Mouse (Mus musculus): Measurements from ENCODE around the gene Scarf1. TPM values are rescaled to one million over a fixed set of nuclear protein-coding genes. Genes with fewer than 3 reads are reported as not detected.

Scarf1 gene
- total and polyA plus RNA-seq, 2 experiments from 2014 or later: 3.1 to 4.5 TPM

- DNase-seq (no peak), ATAC-seq (no peak)
- 75% methylated on average over 13 of the region's 14 CpGs for WGBS
- peaks cover 30% of the 10 kb centered on the region for H3K36me3 ChIP-seq (ENCODE audit: insufficient read depth)
- H3K27ac ChIP-seq (ENCODE audit: low read depth, low read length): no peak overlapping the region
- no peaks in the 10 kb centered on the region for H3K9me3 ChIP-seq (ENCODE audit: low read length)
- no peak overlapping the region for H3K4me2 ChIP-seq (ENCODE audit: low read depth)
- H3K4me1 ChIP-seq (ENCODE audit: insufficient read depth): peaks cover 3% of the 10 kb centered on the region; the same call in 1 of the 2 replicates
- no peak overlapping the region for H3K9ac ChIP-seq
- no peak for TF ChIP-seq CTCF (IDR thresholded peaks at IDR 0.05; ENCODE audit: low read depth)
- H3K4me3 ChIP-seq (ENCODE audit: low read depth, low read length): no peak overlapping the region
- H3K27me3 ChIP-seq (ENCODE audit: insufficient read depth, low read length): no peaks in the 10 kb centered on the region
These were observed 58.0 kb downstream of the Scarf1 start for GRCm38 (mm10) chr11:75571126-75571990.

- peaks cover 3% of the 10 kb centered on the region; the same call in 1 of the 2 replicates for H3K4me1 ChIP-seq (ENCODE audit: insufficient read depth)
- no peaks in the 10 kb centered on the region for H3K9me3 ChIP-seq (ENCODE audit: low read length)
- TF ChIP-seq CTCF (IDR thresholded peaks at IDR 0.05; ENCODE audit: low read depth): no peak
- H3K36me3 ChIP-seq (ENCODE audit: insufficient read depth): peaks cover 24% of the 10 kb centered on the region
- DNase-seq: no peak
- H3K4me3 ChIP-seq (ENCODE audit: low read depth, low read length): no peak overlapping the region
- WGBS: 18% methylated on average over 10 of the region's 10 CpGs
- H3K4me2 ChIP-seq (ENCODE audit: low read depth): no peak overlapping the region
- H3K27me3 ChIP-seq (ENCODE audit: insufficient read depth, low read length): no peaks in the 10 kb centered on the region
- no peak for ATAC-seq
- H3K27ac ChIP-seq (ENCODE audit: low read depth, low read length): peak overlapping the region; percentile 50; the same call in 1 of the 2 replicates
- H3K9ac ChIP-seq: no peak overlapping the region; the same call in 1 of the 2 replicates
These were observed 59.0 kb downstream of the Scarf1 start for GRCm38 (mm10) chr11:75572301-75572791.

- Histone ChIP-seq H3K36me3 (ENCODE audit: insufficient read depth) (peaks cover 22% of the 10 kb centered on the region), H3K4me3 (ENCODE audit: low read depth, low read length) (no peak overlapping the region), H3K4me2 (ENCODE audit: low read depth) (no peak overlapping the region), H3K27me3 (ENCODE audit: insufficient read depth, low read length) (no peaks in the 10 kb centered on the region), H3K4me1 (ENCODE audit: insufficient read depth) (peaks cover 3% of the 10 kb centered on the region; the same call in 1 of the 2 replicates), H3K27ac (ENCODE audit: low read depth, low read length) (peak overlapping the region; percentile 50; the same call in 1 of the 2 replicates), H3K9ac (peak overlapping the region; percentile 25; the same call in 1 of the 2 replicates), H3K9me3 (ENCODE audit: low read length) (no peaks in the 10 kb centered on the region)
- peak; percentile 97 for ATAC-seq
- WGBS: 5% methylated on average over 12 of the region's 12 CpGs
- peak; percentile 95 for TF ChIP-seq CTCF (IDR thresholded peaks at IDR 0.05; ENCODE audit: low read depth)
- DNase-seq: peak; percentile 93
These were observed 59.7 kb downstream of the Scarf1 start for GRCm38 (mm10) chr11:75572854-75573650.

GRCm38 (mm10) chr11:75574378-75575123, 61.2 kb downstream of the Scarf1 start:
- no peak for ATAC-seq
- H3K9ac ChIP-seq: no peak overlapping the region
- no peak for DNase-seq
- H3K4me2 ChIP-seq (ENCODE audit: low read depth): no peak overlapping the region
- no peak overlapping the region for H3K27ac ChIP-seq (ENCODE audit: low read depth, low read length)
- H3K36me3 ChIP-seq (ENCODE audit: insufficient read depth): peaks cover 7% of the 10 kb centered on the region
- no peak overlapping the region for H3K4me3 ChIP-seq (ENCODE audit: low read depth, low read length)
- H3K27me3 ChIP-seq (ENCODE audit: insufficient read depth, low read length): no peaks in the 10 kb centered on the region
- no peak for TF ChIP-seq CTCF (IDR thresholded peaks at IDR 0.05; ENCODE audit: low read depth)
- H3K9me3 ChIP-seq (ENCODE audit: low read length): no peaks in the 10 kb centered on the region
- peaks cover 3% of the 10 kb centered on the region; the same call in 1 of the 2 replicates for H3K4me1 ChIP-seq (ENCODE audit: insufficient read depth)
- 78% methylated on average over 5 of the region's 5 CpGs for WGBS

- no peaks in the 10 kb centered on the region for H3K27me3 ChIP-seq (ENCODE audit: insufficient read depth, low read length)
- 80% methylated on average over 9 of the region's 9 CpGs for WGBS
- DNase-seq: no peak
- ATAC-seq: no peak
- H3K9ac ChIP-seq: no peak overlapping the region
- no peaks in the 10 kb centered on the region for H3K9me3 ChIP-seq (ENCODE audit: low read length)
- H3K27ac ChIP-seq (ENCODE audit: low read depth, low read length): no peak overlapping the region
- peaks cover under 1% of the 10 kb centered on the region; the same call in 1 of the 2 replicates for H3K36me3 ChIP-seq (ENCODE audit: insufficient read depth)
- TF ChIP-seq CTCF (IDR thresholded peaks at IDR 0.05; ENCODE audit: low read depth): no peak
- H3K4me3 ChIP-seq (ENCODE audit: low read depth, low read length): no peak overlapping the region
- H3K4me2 ChIP-seq (ENCODE audit: low read depth): no peak overlapping the region
- peaks cover 3% of the 10 kb centered on the region; the same call in 1 of the 2 replicates for H3K4me1 ChIP-seq (ENCODE audit: insufficient read depth)
These were observed 62.3 kb downstream of the Scarf1 start for GRCm38 (mm10) chr11:75575560-75576123.

MicroRNAs within 50 kb of the gene (microRNA counts, 519-probe panel; counts per million panel counts)
- microRNA mmu-miR-22: 6,545 counts per million, percentile 86 among the panel's probes with 10 or more counts

Small RNA genes lying within 50 kb of the gene (microRNA-seq; reads per million reads assigned to microRNA genes)
- gene Mir22: 10,902 to 11,316 reads per million in 2 experiments
- gene Mir3971: 0 reads per million in 2 experiments

Other genes starting within 250 kb of the Scarf1 start
- 41.6 and 58.5 TPM in 2 replicates for gene Rpa1, start 165.2 kb upstream of the Scarf1 start, total RNA-seq (2014; rRNA removed)
- 50.1 and 54.1 TPM in 2 replicates for gene Rpa1, start 165.2 kb upstream of the Scarf1 start, polyA plus RNA-seq (2015; fragmentation: Nextera tagmentation; extraction: Ambion mirVana)
- 20.8 and 28.8 TPM in 2 replicates for gene Smyd4, start 165.1 kb upstream of the Scarf1 start, total RNA-seq (2014; rRNA removed)
- gene Smyd4, start 165.1 kb upstream of the Scarf1 start, polyA plus RNA-seq (2015; fragmentation: Nextera tagmentation; extraction: Ambion mirVana): 13.9 and 21.5 TPM in 2 replicates
- gene Serpinf1, start 90.8 kb upstream of the Scarf1 start, total RNA-seq (2014; rRNA removed): 43.0 and 53.3 TPM in 2 replicates
- 44.6 and 57.7 TPM in 2 replicates for gene Serpinf1, start 90.8 kb upstream of the Scarf1 start, polyA plus RNA-seq (2015; fragmentation: Nextera tagmentation; extraction: Ambion mirVana)
- gene Serpinf2, start 73.9 kb upstream of the Scarf1 start, total RNA-seq (2014; rRNA removed): 0.24 TPM in 1 of 2 replicates, not detected in the other
- not detected in 2 replicates for gene Serpinf2, start 73.9 kb upstream of the Scarf1 start, polyA plus RNA-seq (2015; fragmentation: Nextera tagmentation; extraction: Ambion mirVana)
- 15.8 and 15.9 TPM in 2 replicates for gene Wdr81, start 58.8 kb upstream of the Scarf1 start, total RNA-seq (2014; rRNA removed)
- 4.2 and 4.9 TPM in 2 replicates for gene Wdr81, start 58.8 kb upstream of the Scarf1 start, polyA plus RNA-seq (2015; fragmentation: Nextera tagmentation; extraction: Ambion mirVana)
- 0.31 and 1.4 TPM in 2 replicates for gene Tlcd2, start 51.8 kb upstream of the Scarf1 start, total RNA-seq (2014; rRNA removed)
- 0.79 and 1.2 TPM in 2 replicates for gene Tlcd2, start 51.8 kb upstream of the Scarf1 start, polyA plus RNA-seq (2015; fragmentation: Nextera tagmentation; extraction: Ambion mirVana)
- 89.0 and 120 TPM in 2 replicates for gene Prpf8, start 26.7 kb upstream of the Scarf1 start, total RNA-seq (2014; rRNA removed)
- 25.6 and 27.9 TPM in 2 replicates for gene Prpf8, start 26.7 kb upstream of the Scarf1 start, polyA plus RNA-seq (2015; fragmentation: Nextera tagmentation; extraction: Ambion mirVana)
- gene Rilp, start 3.4 kb upstream of the Scarf1 start, total RNA-seq (2014; rRNA removed): 0.67 and 1.6 TPM in 2 replicates
- gene Rilp, start 3.4 kb upstream of the Scarf1 start, polyA plus RNA-seq (2015; fragmentation: Nextera tagmentation; extraction: Ambion mirVana): 2.9 and 4.9 TPM in 2 replicates
- 16.5 and 24.0 TPM in 2 replicates for gene Slc43a2, start 18.2 kb downstream of the Scarf1 start, total RNA-seq (2014; rRNA removed)
- 10.4 and 14.1 TPM in 2 replicates for gene Slc43a2, start 18.2 kb downstream of the Scarf1 start, polyA plus RNA-seq (2015; fragmentation: Nextera tagmentation; extraction: Ambion mirVana)
- 83.0 and 95.7 TPM in 2 replicates for gene Pitpna, start 74.6 kb downstream of the Scarf1 start, total RNA-seq (2014; rRNA removed)
- 85.8 and 101 TPM in 2 replicates for gene Pitpna, start 74.6 kb downstream of the Scarf1 start, polyA plus RNA-seq (2015; fragmentation: Nextera tagmentation; extraction: Ambion mirVana)
- gene Inpp5k, start 117.4 kb downstream of the Scarf1 start, total RNA-seq (2014; rRNA removed): 52.4 and 57.4 TPM in 2 replicates
- 50.2 and 50.7 TPM in 2 replicates for gene Inpp5k, start 117.4 kb downstream of the Scarf1 start, polyA plus RNA-seq (2015; fragmentation: Nextera tagmentation; extraction: Ambion mirVana)
- gene Myo1c, start 137.0 kb downstream of the Scarf1 start, total RNA-seq (2014; rRNA removed): 17.5 and 21.0 TPM in 2 replicates
- gene Myo1c, start 137.0 kb downstream of the Scarf1 start, polyA plus RNA-seq (2015; fragmentation: Nextera tagmentation; extraction: Ambion mirVana): 6.5 and 8.2 TPM in 2 replicates
- 88.7 and 89.8 TPM in 2 replicates for gene Crk, start 165.7 kb downstream of the Scarf1 start, total RNA-seq (2014; rRNA removed)
- gene Crk, start 165.7 kb downstream of the Scarf1 start, polyA plus RNA-seq (2015; fragmentation: Nextera tagmentation; extraction: Ambion mirVana): 90.9 and 93.4 TPM in 2 replicates
- gene Ywhae, start 219.3 kb downstream of the Scarf1 start, total RNA-seq (2014; rRNA removed): 309 and 330 TPM in 2 replicates
- 1,517 and 1,700 TPM in 2 replicates for gene Ywhae, start 219.3 kb downstream of the Scarf1 start, polyA plus RNA-seq (2015; fragmentation: Nextera tagmentation; extraction: Ambion mirVana)